Mouse (Mus musculus) heart, adult 2 months (tissue): ENCODE measurements around the gene Supt4a.

Experiments
- CTCF ChIP-seq: fragments of 200-600 bp; IDR thresholded peaks from 2 replicates; pipeline ENCODE4 v1.8.1; 2022; ENCODE audit warnings: antibody characterized with exemption, mild to moderate bottlenecking, moderate library complexity
- EP300 ChIP-seq: fragments of 200-500 bp; IDR thresholded peaks from 2 replicates; pipeline ENCODE4 v1.6.1; 2011; ENCODE audit warnings: low read depth, low read length, control low read depth; ENCODE audit not compliant: insufficient read depth
- POLR2A ChIP-seq: fragments of 200-500 bp; IDR thresholded peaks from 2 replicates; pipeline ENCODE4 v1.6.1; 2011; ENCODE audit warnings: mild to moderate bottlenecking, low read depth, low read length, control low read depth; ENCODE audit not compliant: insufficient read depth

DNA sequence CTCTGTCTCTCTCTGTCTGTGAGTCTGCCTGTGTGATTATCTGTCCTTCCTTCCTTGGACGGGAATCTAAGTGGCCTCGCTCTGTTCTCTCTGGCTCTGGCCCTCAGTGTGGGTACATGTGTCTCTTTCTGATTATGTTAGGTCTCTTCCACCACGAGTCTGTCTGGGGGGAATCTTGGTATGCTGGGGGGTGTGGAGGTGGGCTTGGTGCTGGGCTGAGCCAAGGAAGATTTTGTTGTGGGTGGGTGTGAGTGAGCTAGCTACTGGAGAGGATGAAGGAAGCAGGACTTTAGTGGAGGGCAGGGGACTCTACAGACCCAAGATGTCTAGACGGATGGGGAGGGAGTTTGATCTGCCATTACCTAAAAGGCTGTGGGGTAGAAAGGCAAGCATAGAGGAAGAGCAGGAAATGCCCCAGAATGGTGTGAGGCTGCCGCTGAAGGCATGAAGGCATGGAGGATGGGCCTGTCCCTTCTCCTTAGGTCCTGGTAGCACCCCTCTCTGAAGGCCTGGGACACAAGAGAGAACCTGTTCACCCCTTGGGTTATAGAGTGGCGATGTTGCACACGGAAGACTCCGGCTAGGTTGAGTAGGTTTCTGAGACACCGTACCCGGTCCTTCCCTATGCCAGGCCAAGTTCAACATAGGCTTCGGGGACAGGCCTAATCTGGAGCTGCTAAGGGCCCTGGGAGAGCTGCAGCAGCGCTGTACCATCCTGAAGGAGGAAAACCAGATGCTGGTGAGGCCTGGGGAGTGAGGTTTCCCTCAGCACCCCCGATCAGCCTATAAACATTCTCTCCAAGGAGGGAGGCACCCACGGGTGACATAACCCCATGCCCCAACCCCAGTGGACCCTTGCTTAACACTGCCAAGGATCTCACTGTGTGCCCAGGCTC is 24.7 kb downstream of the Supt4a start:
- no peak for TF ChIP-seq CTCF
- TF ChIP-seq POLR2A: no peak
- no peak for TF ChIP-seq EP300
